Mouse (Mus musculus) left cerebral cortex, postnatal 14 days (tissue): ENCODE results near the gene Ifnl2. TPM values are rescaled to one million over a fixed set of nuclear protein-coding genes. Genes with fewer than 3 reads are reported as not detected.
"Not testable (repeated sequence)": the region's sequence is repeated elsewhere in the genome, so short reads cannot be mapped to it uniquely, and the experiment has no call there.

Experiments used
- DNase-seq, 2 experiments: peaks; one replicate each; pipeline ENCODE4 v3.0.0; 2021 to 2022; ENCODE audit warnings: low spot score in 2 of 2, mixed read lengths in 1 of 2
- intact Hi-C: fragments of 180-260 bp; cut with DNase I; formaldehyde crosslinking; loops from one replicate; pipeline ENCODE4 v1.15.1; 2025
- long read RNA-seq, 2 experiments: library from polyadenylated mRNA; stranded (forward); transcript quantifications; one replicate each; pipeline ENCODE4 v2.0.0; 2021
- total RNA-seq, 2 experiments: library from RNA; stranded (reverse); gene quantifications; 2 replicates each; pipeline ENCODE4 v1.2.3; 2021

Ifnl2 gene
- not detected for total RNA-seq
- long read RNA-seq, experiment 1: 0 reads
- long read RNA-seq, experiment 2: 0 reads

DNA sequence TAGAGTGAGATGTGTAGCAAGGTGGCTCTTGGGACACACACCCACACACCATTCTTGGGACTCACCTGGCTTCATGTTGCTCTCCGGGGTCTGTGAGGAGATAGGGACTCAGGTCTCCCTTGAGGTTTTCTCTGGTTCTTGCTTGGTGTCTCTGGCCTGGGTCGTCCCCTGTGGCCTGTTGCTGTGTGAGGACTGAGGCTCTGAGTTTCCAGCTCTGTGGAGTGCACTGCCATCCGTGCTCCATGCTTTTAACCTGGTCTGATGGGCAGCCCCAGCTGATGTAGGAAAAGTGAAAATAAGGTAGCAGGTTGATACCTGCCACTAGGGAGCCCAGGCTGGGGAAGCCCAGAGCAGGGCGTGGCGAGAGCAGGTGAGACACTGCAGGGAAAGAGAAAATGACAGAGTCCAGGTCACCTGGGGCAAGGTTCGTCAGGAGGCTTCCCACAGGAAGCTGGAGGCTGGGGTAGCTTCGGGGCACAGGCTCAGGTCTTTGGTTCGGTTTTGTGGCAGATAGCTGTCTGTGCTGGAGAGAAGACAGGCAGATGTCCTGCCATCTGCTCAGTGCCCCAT, at the start of gene Ifnl2:
Ifnl2 (minus strand) TSS at position 51 of the 570 bp plus-strand sequence.
- intact Hi-C loops, DNase-seq: not testable (repeated sequence)

- no peak for DNase-seq
- intact Hi-C loops: no loop called here
Observed at GRCm38 (mm10) chr7:28558486-28558885, 48.2 kb upstream of the Ifnl2 start.

GRCm38 (mm10) chr7:28557708-28558107, 47.5 kb upstream of the Ifnl2 start:
- no peak for DNase-seq

GRCm38 (mm10) chr7:28557069-28557468, 46.8 kb upstream of the Ifnl2 start:
- intact Hi-C loops: no loop called here
- DNase-seq: no peak

More at GRCm38 (mm10) chr7:28557708-28558107, 47.5 kb upstream of the Ifnl2 start:
- intact Hi-C loops: no loop called here

DNA sequence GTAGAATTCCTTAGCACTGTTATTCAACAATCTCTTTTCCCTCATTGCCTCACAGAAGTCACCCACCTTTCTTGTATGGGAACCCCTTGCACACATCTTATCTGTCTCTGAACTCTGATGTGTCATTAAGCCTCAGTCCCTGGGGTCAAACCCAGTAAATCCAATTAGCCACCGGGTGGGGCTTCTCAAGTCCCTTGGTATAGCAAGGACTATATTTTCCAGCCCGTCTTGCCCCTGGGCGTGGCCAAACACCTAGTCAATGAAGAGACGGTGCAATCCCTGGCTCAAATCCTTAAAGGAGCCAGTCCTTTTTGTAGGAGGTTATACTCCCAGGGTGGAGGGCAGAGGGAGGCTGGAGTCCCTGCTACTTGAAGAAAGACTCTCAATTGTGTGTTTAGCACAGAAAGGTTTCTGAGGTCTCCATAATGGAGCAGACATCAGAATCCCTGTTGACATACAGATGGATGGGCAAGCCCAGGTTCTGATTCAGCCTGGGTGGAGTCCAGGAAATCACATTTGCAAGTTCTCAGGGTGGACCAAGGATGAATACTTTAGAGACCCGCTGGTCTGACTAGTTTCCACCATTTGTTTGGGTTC, 45.8 kb upstream of the Ifnl2 start:
- DNase-seq: no peak
- intact Hi-C loops: no loop called here

DNA sequence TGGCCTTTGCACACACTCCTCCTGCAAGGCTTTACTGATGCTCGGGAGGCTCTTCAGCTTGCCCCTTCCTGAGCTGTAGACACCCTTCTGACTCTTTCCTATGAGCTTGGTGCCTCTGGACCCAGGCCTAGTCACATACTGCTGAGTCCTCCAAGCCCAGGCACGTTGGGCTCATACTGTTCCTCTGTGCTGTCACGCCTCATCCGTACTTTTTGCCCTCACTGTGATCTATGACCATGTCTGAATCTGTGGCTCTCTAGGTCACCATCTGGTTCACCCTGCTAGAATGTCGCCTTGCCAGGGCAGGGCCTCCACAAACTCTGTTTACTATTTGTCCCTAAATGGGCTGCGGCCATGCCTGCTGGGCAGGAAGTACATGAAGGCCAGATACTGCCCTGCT, 42.8 kb upstream of the Ifnl2 start:
- DNase-seq: no peak
- intact Hi-C loops: no loop called here

GRCm38 (mm10) chr7:28547628-28548027, 37.4 kb upstream of the Ifnl2 start:
- intact Hi-C loops: no loop called here
- DNase-seq: no peak

DNA sequence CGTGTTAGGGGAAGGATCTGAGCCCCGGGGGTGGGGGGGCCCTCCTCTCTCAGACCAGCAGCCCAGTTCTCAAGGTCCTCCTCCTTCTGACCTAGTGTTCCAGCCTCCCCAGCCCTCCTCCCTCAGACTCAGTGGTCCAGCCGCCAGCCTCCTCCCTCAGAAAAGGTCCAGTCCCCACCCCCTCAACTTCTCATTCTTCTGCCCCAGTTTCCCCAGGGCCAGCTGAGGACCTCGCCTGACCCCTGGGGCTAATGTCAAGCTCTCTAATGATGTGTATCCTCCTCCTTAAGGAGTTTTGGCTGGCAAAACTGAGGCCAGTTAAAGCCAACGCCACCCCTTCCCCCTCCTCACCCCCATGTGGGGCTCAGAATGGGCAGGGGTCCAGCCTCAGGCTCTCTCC, 36.9 kb upstream of the Ifnl2 start, which contains the start of gene Nccrp1:
Nccrp1 (minus strand) TSS at position 101 of the 400 bp plus-strand sequence.
- no peak for DNase-seq
- intact Hi-C loops: no loop called here

DNA sequence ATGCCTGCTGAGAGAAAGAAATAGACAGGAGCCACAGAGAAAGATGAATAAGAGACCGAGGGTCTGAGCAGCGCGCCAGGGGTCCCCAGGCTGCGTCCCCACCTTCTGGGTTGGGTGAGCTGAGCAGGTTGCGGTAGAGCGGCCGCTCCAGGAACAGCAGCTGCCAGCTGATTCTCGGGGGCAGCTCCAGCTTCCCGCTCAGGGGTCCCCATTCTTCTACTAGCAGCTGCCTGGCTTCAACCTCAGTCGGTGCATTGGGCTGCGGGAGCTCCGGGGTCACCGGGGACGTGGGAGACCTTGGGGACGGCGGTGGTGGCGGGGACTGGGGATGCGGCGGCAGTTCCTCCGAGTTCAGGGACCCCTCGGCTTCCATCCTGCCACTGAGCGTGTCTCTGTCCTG, 36.4 kb upstream of the Ifnl2 start:
- intact Hi-C loops: no loop called here
- no peak for DNase-seq

DNA sequence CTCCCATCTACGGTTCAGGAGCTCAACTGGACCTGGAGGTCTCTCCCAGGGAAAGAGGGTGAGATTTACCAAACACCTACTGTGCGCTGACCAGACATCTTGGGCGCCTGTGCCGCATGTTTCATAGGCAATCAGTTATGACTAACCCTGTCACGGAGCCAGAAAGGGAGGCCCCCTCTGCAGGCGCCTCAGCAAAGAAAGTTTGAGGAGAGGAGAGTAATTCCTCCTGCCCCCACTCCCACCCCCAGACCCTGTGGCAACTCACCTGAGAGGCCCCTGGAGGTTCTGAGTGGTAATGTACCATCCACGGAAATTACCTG, 35.6 kb upstream of the Ifnl2 start:
- DNase-seq: no peak
- intact Hi-C loops: no loop called here

DNA sequence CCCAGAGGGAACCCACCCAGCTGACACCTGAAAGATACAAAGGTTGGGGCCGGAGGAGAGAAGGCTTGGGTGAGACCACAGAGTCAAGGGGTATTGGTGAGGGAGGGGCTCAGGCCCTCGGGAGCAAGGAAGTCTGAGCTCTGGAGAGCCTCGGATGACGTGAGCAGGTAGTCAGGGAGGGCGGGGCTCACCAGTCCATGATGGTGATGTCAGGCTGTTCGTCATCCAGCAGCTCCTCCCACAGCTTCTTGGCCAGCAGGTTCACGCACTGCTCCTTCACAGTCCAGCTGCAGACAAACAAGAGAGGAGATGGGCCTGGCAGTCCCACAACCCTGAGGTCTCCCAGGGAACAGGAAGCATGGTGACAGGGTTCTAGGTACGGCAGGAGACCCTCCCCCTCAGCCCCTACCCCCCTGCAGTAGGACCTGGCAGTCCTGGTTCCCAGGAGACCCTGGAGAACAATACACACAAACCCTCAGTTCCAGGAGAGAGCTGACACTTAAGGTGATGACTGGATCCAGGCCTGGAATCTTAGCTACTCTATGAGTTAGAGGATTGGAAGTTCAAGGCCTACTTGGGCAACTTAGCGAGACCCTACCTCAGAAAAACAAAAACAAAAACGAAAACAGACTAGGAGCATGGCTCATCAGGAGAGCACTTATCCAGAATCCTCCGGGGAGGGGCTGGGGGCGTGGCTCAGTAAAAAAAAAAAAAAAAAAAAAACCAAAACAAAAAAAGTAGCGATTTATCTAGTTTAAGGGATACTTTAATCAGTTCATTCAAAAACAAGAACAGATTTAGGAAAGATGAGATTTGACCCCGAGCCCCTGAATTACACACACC, 35.0 kb upstream of the Ifnl2 start:
- DNase-seq: no peak
- intact Hi-C loops: no loop called here

DNA sequence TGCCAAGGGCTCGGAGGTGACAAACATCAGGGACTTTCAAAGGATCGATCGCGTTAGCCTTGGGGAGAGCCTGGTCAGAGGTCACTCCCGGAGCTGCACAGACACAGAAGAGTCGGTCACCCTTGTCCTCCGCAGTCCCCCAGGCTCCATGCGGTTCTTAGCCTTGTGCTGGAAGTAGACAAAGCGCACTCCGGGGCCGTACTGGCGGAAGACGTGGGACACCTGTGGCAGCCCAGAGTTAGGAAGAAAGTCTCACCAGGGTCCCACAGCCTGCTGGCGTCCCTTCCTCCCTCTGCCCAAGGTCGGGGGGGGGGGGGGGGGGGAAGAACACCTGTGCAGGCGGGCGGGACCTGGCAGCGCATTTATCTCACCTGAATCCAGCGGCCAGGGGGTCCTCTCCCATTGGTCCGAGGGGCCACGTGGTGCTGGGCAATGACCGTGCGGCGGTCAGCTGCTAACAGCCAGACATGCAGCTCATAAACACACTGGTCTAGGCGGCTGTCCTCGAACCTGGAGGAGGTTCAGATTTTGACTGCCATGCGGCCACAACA, 33.9 kb upstream of the Ifnl2 start:
- intact Hi-C loops: no loop called here
- DNase-seq: no peak

- intact Hi-C loops: no loop called here
- no peak for DNase-seq
Observed at GRCm38 (mm10) chr7:28540526-28540925, 30.3 kb upstream of the Ifnl2 start, which contains the start of gene Sycn. TSS of gene Sycn (plus strand) at chr7:28540885.

DNA sequence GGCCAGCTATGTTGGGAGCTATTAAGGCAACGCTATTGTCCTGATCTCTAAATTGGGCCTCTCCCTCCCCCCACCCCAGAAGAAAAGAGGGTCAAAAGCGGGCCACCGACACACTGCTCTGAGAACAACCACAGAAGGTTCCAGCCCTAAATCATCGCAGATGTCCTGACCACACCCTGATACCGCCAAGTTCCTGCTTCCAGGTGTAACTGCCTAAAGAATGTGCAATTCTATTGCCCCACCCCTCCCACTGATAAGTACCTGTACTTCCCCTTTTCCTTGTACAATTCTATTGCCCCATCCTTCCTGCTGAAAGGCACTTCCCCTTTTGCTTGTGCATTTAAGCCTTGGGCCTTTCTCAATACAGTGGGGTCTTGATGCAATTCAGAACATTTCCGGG, 28.6 kb upstream of the Ifnl2 start:
- DNase-seq: not testable (repeated sequence)

GRCm38 (mm10) chr7:28532005-28532404, 21.8 kb upstream of the Ifnl2 start:
- intact Hi-C loops: no loop called here
- DNase-seq: no peak

More for the DNA sequence above, 28.6 kb upstream of the Ifnl2 start:
- intact Hi-C loops: not testable (repeated sequence)

DNA sequence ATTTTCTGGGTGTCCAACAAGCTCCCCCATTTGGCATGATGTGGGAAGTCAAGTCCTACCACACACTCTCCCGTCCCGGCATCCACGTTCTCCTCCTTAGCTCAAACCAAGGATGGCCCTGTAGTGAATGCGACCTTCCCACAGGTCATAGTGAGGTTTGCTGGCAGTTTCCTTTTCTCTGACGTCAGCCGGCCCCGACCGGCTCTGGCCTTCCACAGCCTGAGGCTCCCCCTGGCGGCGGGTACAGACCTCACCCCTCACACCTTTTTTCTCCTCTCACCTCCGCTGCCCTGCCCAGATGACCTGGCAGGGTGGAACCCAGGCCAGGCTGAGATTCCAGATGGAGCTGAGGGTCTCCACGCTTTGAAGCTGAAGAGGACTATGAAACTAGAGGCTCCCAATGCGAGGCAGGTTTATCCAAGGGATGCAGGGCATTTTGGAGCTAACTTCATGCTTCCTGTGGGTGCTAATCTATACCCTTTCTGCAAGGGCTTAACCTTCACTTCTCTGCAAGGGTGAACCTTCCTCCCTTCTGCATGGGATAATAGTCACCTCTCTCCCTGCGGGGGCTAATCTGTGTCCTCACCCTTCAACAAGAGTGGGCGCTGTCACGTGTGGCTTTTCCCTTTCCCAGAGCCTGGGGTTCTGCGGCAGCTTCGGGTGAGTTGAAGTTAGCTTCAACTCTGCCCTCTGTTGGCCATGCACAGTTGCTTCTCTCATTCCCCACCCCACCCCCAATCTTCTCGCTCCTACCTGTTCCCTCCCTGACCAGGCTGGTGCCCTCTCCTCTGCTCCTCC, 17.9 kb upstream of the Ifnl2 start:
- DNase-seq: peak; percentile 33 to 61
- intact Hi-C loops: loop anchor here (5.0 kb wide), 1 partner anchor 81 kb away; no protein-coding TSS in a partner anchor

- intact Hi-C loops, DNase-seq: not testable (repeated sequence)
Observed at GRCm38 (mm10) chr7:28522536-28522935, 12.3 kb upstream of the Ifnl2 start, which contains the start of gene Ifnl3. TSS of gene Ifnl3 (plus strand) at chr7:28522836.

GRCm38 (mm10) chr7:28511441-28511840, 1.2 kb upstream of the Ifnl2 start:
- DNase-seq: no peak
- intact Hi-C loops: no loop called here

GRCm38 (mm10) chr7:28509121-28509520, 1.1 kb downstream of the Ifnl2 start:
- DNase-seq, intact Hi-C loops: not testable (repeated sequence)
